Mouse (Mus musculus) kidney, adult 18-20 months (tissue): ENCODE data around the gene Cxcl12.

ENCODE experiments used
- DNase-seq: peaks from one replicate; pipeline ENCODE4 v3.0.0; 2021

Gene Cxcl12

GRCm38 (mm10) chr6:117175113-117175793 is 6.9 kb downstream of the Cxcl12 start:
- DNase-seq: no peak

- no peak for DNase-seq
These were observed 8.1 kb downstream of the Cxcl12 start for GRCm38 (mm10) chr6:117176406-117176805.

DNA sequence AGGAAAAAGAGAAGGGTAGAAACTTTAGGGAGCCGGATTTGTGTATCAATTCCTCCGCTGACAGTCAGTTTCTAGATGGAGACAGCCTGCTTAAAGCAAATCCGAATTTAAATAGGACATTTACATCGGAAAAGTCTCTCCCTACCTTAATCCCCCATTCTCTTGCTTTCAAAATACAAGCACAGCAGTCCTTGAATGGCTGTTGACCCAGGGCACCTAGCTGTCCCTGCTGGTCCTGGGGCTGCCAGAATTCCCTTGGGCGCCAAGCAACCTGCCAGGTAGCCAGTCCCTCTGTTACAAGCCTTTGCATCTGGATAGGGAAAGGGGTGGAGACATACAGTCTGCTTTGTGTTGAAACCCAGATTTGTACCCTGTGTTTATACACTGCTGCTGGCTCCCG is 12.0 kb downstream of the Cxcl12 start:
- DNase-seq: no peak

DNA sequence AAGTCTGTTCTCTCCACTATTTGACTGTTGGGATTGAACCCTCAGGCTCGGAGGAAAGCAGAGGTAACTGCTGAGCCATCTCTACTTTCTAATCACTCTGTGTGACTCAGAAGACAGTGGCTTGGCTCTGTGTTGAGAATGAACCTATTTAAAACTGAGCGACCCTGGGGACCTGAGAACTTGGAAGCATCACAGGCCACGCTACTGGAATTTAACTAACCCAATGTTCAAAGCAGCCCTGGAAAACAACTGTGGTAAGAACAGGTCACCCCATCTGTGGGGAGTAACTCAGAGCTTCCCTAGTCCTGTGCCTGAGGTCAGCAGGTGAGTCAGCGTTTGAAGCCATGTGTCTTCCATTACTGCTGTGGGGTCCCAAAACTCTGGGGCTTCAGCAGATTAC is 17.0 kb downstream of the Cxcl12 start:
- no peak for DNase-seq

- DNase-seq: no peak
These were observed 22.1 kb downstream of the Cxcl12 start for GRCm38 (mm10) chr6:117190453-117190852.

DNA sequence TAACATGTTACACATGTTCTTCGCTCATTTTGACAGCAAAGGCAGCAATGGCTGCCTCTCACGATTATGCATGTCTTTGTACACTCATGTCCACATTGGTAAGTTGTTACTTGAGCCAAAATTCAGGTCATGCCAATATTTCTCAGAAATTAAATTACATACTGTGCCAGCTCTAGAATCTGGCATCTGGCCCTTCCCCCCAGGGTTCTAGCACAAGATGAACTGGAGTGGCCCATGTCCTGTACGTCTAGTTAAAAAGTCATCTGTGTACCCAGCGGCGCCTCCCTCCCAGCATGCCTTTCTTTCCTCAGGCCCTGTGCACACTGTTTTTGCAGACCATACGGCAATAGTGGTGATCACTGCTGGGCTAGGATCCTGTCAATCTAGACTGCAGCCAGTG is 23.4 kb downstream of the Cxcl12 start:
- no peak for DNase-seq

GRCm38 (mm10) chr6:117192678-117193077 is 24.3 kb downstream of the Cxcl12 start:
- DNase-seq: no peak

- DNase-seq: no peak
These were observed 26.9 kb downstream of the Cxcl12 start for GRCm38 (mm10) chr6:117195270-117195669.

DNA sequence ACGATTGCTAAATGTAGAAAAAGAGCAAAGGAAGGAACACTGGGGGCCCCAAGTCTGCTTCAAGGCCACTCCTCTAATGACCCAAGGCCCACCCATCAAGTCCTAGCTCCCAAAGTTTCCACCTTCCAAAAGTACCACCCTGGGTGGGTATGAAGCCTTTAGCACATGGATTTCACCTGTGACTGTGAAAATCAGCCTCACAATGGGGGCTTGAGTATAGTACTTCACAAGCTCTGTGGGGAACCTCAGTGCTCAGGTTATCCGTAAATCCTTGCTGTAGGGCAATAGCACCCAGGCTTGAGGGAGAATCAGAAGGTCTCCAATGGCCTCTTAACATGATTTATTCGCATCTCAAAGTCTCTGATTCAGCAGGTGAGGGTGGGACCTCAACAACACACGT is 30.5 kb downstream of the Cxcl12 start:
- DNase-seq: no peak

- DNase-seq: no peak
These were observed 31.4 kb downstream of the Cxcl12 start for GRCm38 (mm10) chr6:117199718-117200117.

DNA sequence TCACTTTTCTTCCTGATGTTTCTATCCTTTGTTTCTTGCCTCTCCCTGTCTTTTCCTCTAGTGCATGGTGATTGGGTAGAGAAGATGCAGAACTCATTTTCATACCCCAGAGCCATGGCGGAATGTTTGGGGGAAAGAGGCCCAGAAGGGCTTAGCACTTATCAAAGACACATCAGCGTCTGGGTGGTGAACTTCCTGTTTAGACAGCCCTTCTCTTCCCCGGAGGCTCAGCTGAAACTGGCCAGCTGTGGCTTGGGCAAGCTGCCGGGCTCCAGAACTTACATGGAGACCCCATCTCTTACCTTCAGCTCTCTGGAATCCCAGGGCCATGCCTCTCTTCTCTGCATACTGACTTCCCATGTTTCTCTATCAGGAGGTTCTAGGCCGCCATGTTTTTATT is 32.6 kb downstream of the Cxcl12 start:
- no peak for DNase-seq

DNA sequence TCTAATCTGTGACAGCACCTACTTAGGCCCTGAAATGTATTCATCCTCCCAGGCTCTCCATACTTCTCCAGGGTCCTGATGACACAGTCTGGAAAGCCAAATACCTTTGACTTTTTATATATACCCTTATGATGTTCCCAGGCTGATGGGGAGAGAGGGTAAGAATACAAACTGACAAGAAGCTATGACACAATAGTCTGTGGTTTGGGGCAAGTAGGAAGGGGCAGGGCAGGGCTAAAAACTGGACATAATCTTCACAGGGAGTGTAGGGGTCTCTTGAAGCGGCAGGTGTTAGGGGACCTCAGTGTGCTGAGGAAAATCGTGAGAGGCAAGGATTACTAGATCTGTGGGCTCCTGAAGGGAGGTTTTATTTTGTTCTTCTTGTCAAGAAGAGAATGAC is 33.1 kb downstream of the Cxcl12 start:
- no peak for DNase-seq

DNA sequence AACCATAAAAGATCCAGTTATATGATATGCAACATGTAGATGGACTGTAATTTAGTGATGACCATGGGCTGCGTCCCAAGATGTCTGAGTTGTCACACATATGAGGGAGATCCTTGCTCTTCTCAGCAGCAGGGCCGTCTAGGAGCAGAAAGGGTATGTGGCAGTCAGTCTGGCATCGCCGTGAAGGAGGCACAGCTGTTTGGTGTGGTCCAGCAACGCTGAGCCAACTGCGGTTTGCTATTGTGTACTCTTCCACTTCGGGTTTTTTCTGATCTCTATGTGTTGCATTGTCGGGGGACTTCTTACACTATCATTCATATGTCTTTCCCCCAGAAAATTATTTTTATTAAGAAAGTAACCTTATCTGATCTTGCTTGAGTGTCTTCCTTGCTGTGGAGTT is 33.5 kb downstream of the Cxcl12 start:
- DNase-seq: no peak

DNA sequence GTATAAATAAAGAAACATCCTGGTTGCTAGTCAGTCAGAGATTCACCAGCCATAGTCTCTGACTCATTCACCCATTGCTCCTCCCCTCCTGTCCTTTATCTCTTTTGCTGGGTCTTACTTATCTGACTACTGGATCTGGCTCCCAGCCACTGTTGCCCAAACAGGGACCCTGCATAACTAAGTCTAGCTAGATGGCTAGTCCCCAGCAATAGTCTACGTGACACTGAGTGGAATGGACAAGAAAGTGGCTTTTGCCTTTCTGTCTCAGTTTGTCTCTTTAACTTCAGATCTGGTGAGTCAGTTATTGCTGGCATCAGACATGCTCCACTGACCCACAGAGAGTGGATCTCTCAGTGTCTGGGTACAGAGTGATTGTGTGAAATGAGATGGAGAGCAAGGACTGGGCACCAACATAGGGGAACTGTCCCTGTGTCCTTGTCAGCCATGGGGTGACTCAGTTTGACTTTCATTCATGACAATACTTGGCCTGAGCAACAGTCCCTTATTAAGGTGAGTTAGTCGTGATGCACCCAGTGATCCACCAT is 34.6 kb downstream of the Cxcl12 start:
- DNase-seq: no peak

GRCm38 (mm10) chr6:117204112-117204511 is 35.8 kb downstream of the Cxcl12 start:
- no peak for DNase-seq

DNA sequence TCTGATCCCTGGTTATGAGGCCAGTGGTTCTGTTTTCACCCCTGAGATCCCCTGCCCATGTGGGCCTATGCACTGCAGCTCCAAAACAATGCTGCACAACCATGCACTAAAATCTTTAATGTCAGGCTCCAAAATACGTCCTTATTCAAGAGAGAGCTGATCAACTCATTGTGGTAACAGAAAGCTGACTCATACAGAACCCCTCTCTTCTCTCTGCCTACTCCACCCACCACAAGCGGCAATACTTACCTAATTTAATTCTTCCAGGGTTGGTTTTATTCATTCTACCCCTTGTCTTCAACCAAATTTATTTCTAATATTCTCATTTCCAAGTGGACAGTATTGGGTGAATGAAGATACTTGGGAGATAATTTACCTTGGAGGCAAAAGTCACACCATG is 38.5 kb downstream of the Cxcl12 start:
- no peak for DNase-seq

- DNase-seq: no peak
These were observed 39.0 kb downstream of the Cxcl12 start for GRCm38 (mm10) chr6:117207289-117207688.

DNA sequence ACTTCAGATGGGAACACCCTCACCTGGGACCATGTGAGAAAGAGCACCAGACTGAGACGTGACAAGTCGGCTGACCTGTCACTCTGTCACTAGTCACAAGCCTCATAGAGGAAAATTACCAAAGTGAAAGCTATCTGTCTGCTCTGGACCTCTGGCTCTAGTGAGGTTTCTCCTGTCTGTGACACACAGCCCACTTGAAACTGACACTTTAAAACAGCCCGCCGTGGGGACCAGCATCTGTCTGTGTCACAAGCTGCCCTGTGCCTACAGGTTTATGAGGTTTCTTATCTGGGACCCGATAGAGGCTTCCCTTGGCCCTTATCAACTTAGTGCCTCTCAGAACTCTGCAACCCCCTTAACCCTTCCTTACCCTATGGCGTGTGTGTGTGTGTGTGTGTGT is 41.8 kb downstream of the Cxcl12 start:
- DNase-seq: no peak

- DNase-seq: no peak
These were observed 42.2 kb downstream of the Cxcl12 start for GRCm38 (mm10) chr6:117210536-117210935.

GRCm38 (mm10) chr6:117214506-117214905 is 46.2 kb downstream of the Cxcl12 start:
- DNase-seq: no peak

DNA sequence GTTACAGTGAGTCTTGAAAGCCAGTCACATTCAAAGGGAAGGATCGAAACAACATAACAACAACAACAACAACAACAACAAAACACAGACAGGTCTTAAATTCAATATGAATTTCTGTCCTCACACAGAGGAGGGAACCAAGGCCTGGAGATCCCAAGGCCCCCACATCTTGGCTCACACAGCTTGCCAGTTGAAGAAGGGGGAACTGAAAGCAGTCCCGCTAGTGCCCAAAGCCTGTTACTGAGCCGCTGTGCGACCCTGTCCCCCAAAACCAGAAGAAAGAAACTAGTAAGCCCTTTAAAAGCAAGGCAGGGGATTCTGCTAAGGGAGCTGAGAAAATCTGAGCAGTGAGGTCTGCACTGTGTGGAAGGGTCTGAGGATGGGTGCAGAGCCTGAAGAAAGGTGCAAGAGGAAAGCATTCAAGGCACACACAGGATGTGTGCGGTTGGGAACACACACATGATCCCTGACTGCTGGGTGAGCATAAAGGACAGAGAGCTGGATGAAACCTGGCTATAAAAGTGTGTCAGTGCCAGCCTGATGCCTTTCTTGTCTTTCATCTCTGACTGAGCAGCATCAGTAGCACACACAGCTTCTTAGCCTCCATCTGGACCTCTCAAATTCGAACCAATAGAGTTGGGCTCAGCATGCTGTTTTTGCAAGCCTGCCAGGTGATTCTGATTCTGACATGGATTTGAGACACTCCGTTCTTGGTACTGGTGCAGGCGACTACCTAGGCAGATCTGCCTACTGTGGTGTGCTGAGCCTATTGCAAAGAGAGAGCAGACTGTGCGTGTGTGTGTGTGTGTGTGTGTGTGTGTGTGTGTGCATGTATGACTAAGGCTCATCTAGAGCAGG is 50.3 kb downstream of the Cxcl12 start:
- DNase-seq: no peak

DNA sequence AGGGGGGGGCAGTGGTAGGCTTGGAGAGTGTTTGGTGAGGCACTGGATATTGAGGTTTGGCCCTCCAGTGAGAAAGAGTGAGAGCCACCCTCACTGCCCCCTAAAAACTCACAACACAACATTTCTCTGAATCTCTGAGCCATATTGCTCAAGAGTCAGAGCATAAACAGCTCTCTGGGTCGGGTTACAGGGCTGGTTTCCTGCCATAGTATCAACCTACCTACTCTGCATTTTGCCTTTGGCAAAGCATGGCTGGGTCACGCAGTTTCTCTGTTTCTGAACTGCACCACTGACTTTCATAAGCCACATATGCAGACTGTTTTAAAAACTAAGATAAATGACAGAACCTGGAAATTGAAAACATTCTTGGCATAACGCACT is 51.0 kb downstream of the Cxcl12 start:
- DNase-seq: no peak

DNA sequence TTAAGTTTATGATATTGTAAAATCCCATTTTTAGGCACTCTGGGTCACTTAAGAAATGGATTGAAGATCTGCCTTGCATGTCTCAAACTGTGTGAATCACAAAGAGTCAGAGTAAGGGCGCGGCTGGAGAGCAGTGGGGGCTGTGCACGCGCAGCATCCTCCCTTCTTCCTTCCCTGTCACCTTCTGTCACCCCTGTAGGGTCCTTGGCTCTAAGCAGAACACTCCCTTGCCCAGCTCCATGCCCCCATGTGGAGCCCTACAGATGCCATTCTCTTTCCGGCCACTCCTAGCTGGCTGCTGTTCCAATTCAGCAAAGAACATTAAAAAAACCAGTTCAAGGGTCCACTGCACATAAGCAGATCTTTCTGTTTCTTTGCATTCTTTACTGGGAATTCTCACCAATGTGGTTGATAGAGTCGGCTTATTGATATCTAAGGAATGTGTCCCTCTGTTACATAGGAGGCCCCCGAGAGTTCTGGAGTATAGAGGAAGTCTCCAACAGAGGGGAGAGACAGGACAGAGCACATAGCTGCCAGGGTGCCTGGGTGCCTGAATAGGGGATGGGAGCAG is 51.7 kb downstream of the Cxcl12 start:
- no peak for DNase-seq

DNA sequence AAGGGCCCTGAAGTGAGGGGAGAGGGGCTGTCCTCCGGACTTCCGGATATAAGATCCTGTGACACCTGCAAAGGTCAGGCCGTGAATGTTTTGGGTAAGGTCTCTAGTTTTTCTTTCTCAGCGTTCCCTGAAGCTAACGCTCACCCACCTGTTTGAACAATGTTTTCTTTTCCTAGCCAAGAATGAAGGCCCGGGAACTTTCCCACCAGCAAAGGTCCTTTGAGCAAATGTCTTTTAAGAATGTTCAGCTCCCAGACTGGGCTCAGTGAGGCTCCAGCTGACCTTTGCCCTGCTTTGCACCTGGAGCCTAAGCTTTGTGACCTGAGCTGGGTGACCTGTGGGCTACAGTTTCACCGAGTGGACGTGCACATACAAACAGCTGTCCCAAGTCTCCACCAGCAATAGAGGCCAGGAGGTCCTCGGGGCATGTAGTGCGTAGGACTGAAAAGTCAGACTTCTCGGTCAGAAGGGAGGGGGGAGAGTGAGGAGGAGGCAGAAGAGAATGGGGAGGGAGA is 52.6 kb downstream of the Cxcl12 start:
- DNase-seq: no peak
